Mouse (Mus musculus) bone marrow, adult 2 months (tissue): ENCODE measurements around the gene Mtmr14. TPM values are rescaled to one million over a fixed set of nuclear protein-coding genes. Genes with fewer than 3 reads are reported as not detected.

Source experiments
- H3K27ac ChIP-seq: fragments of 200-500 bp; 2 replicates; pipeline ENCODE4 v1.5.1; 2012; ENCODE audit warnings: low read depth, mild to moderate bottlenecking, control low read depth, inconsistent platforms, low read length; ENCODE audit not compliant: control insufficient read depth, poor library complexity, insufficient read depth
- H3K4me1 ChIP-seq: fragments of 200-500 bp; 2 replicates; pipeline ENCODE4 v1.6.1; 2011; ENCODE audit warnings: low read length; ENCODE audit not compliant: control insufficient read depth, insufficient read depth
- H3K4me3 ChIP-seq: fragments of 200-500 bp; replicated peaks from 2 replicates; pipeline ENCODE3; 2011; ENCODE audit warnings: mild to moderate bottlenecking, low read depth, low read length, control low read depth; ENCODE audit not compliant: control insufficient read depth
- CTCF ChIP-seq: fragments of 200-500 bp; IDR thresholded peaks from 2 replicates; pipeline ENCODE4 v1.5.1; 2011; ENCODE audit warnings: low read length, control low read depth; ENCODE audit not compliant: control insufficient read depth, insufficient read depth
- POLR2A ChIP-seq: fragments of 200-500 bp; IDR thresholded peaks from 2 replicates; pipeline ENCODE4 v1.6.1; 2011; ENCODE audit warnings: low read depth, mild to moderate bottlenecking, control low read depth, low read length, borderline replicate concordance; ENCODE audit not compliant: control insufficient read depth
- WGBS: fragments of 180-500 bp; shearing (Covaris S2); methylation state at CpG from one replicate; pipeline ENCODE4 v1.1.7; 2018; 5-methylcytosine and 5-hydroxymethylcytosine counted together
- polyA plus RNA-seq: library from polyadenylated mRNA; stranded (reverse); fragments of >200 nt; gene quantifications from 2 replicates; pipeline ENCODE4 v1.2.4, GENCODE M21; 2011; ENCODE audit warnings: low replicate concordance; ENCODE audit not compliant: missing spikeins, insufficient read depth, insufficient read length

Gene Mtmr14
- 13.5 and 35.8 TPM in 2 replicates for polyA plus RNA-seq

DNA sequence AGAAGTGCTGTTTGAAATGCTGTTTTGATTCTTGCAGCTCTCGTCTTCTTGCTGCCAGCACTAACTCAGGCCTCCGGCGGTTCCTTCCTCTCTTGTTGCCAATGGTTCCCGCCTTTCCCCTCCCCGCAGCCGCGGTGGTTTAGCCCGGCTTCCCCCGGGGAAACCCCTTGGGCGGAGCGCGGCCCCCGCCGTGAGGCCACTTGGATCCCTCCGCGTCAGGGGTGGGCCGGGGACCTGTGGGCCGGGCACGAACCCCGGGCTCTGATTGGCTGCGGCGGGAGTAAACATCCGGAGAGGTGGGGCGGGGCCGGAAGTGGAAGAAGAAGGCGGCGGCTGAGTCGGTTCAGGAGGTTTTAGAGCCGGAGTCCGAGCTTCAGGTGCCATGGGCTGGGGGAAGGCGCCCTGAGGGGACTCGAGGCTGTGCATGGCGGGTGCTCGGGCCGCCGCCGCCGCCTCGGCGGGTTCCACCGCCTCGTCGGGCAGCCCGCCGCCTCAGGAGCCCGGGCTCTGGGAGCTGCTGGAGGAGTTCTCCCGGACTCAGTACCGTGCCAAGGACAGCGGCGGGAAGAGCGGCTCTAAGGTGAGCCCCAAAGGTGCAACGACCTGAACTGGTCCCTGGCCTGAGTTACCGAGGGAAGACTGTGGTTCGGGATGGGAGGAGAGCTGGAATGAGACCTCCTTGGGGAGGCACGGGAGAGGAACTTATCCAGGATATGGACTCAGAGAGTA is at the start of gene Mtmr14:
Gene Mtmr14 (plus strand): TSS at position 302 of the 729 bp plus-strand sequence.
- under 1% methylated on average over 55 of the region's 55 CpGs for WGBS
- TF ChIP-seq CTCF = no peak
- TF ChIP-seq POLR2A = no peak; the same call in 1 of the 2 replicates
- H3K27ac ChIP-seq = peak within 1 kb of the TSS; percentile 91
- peak within 1 kb of the TSS; percentile 100 for H3K4me3 ChIP-seq
- H3K4me1 ChIP-seq = peaks cover 1% of the 10 kb centered on the region; the same call in 1 of the 2 replicates

DNA sequence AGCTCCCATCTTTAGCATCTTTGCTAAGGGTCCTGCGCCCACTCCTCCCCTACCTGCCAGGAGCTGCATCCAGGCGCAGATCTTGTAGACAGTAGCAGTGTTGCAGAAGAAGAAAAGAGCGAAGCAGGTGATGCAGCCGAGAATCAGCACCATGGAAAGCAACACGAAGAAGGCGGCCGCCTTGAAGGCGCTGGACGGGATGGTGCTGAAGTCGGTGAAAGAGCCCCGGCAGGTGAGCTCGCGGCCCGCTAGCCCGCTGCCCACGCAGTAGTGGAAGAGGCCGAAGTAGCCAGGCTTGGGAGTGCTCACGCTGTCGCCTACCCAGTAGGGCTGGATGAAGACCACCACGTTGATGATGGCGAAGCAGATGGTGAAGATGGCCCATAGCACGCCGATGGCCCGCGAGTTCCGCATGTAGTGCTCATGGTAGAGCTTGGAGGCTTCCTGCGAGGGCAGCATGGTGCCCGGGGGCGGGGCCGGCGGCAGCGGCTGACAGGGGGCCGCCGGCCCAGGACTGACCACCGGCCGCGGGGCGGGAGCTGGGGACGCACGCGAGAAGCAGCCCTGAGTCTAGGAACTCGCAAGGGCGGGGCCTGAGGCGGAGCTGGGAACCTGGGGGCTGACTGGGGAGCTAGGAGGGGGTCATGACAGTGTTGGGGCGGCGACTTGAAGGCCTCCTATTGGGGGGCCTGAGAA is 43.7 kb upstream of the Mtmr14 start:
- H3K27ac ChIP-seq = no peak overlapping the region; the same call in 1 of the 2 replicates
- TF ChIP-seq CTCF = no peak
- no peak for TF ChIP-seq POLR2A
- WGBS = 10% methylated on average over 46 of the region's 46 CpGs
- H3K4me3 ChIP-seq = no peak overlapping the region
- no peaks in the 10 kb centered on the region for H3K4me1 ChIP-seq

DNA sequence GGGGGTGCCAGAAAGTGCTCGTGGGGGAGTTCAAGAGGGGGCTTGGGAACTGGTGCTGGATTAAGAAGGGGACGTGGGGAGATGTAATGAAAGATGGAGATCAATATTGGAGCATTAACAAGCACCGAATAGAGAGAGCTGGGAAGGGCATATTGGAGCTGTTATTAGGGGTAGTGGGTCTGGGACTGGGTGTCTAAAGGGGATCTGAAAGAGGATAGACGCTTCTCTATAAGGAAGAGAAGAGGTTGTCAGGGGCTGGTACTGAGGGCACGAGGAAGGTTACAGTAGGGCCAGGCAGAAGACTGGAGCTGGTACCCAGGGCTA is 43.2 kb upstream of the Mtmr14 start:
- no peak overlapping the region for H3K4me3 ChIP-seq
- no peak overlapping the region for H3K27ac ChIP-seq
- TF ChIP-seq CTCF (no peak), POLR2A (no peak)
- no peaks in the 10 kb centered on the region for H3K4me1 ChIP-seq
- 9% methylated on average over 5 of the region's 5 CpGs for WGBS

DNA sequence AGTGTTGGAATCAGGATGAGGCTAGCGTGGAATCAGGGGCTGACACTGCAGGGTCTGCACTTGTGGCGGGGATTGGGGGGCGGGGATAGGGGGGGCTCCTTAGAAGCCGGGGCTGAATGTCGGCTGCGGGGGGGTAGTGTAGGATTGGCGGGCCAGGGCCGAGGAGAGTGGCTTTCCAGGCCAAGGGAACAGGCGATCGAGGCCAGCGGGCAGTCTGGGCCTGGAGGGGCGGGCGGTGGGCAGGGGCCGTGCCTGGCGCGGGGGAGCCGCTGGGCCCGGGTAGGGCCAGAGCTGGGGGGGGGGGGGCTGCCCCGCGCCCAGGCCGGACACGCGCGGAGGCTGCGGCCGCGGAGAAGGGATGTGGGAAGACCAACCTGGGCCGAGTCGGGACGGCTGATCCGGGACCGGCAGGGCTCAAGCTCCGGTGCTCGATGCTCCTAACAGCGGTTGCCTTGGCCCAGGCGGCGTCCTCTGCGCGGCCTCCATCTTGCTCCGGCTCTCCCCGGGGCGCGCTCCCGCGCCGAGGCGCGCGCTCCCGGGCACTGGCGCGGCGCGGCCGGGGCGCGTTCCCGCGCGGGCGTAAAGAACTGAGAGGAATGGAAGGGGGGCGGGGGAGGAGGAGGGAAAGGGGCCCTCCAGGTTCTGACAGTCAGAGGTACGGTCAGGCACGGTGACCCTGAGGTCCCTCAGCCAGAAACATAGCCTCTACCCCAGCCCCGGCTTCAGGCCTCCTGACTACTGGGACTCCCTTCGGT is 42.6 kb upstream of the Mtmr14 start, which contains the start of gene Lhfpl4:
Gene Lhfpl4 (minus strand): TSS at position 544 of the 755 bp plus-strand sequence.
- TF ChIP-seq POLR2A (no peak), CTCF (no peak)
- no peaks in the 10 kb centered on the region for H3K4me1 ChIP-seq
- H3K4me3 ChIP-seq = no peak within 1 kb of the TSS
- WGBS = 4% methylated on average over 48 of the region's 66 CpGs
- H3K27ac ChIP-seq = no peak within 1 kb of the TSS; the same call in 1 of the 2 replicates

DNA sequence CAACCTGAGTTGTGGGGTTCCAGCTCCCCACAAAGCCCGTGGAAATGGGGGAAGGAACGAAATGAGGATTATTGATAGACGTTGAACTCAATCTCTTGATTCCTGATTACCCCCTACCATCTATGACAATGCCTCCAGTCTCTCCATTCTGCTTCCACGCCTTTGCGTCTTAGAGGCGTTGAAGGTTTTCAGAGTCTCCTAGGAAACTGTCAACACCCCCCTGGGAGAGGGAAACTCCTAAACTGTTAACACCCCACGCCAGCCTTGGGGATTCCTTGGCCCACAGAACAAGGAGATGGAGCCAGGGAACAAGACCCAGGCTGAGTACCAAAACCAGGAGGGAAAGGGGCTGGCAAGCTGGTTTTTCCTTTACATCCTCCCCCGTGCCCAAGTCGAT is 42.0 kb upstream of the Mtmr14 start:
- no peaks in the 10 kb centered on the region for H3K4me1 ChIP-seq
- no peak overlapping the region for H3K27ac ChIP-seq
- no peak overlapping the region for H3K4me3 ChIP-seq
- 23% methylated on average over 9 of the region's 9 CpGs for WGBS
- TF ChIP-seq CTCF = no peak
- TF ChIP-seq POLR2A = no peak

DNA sequence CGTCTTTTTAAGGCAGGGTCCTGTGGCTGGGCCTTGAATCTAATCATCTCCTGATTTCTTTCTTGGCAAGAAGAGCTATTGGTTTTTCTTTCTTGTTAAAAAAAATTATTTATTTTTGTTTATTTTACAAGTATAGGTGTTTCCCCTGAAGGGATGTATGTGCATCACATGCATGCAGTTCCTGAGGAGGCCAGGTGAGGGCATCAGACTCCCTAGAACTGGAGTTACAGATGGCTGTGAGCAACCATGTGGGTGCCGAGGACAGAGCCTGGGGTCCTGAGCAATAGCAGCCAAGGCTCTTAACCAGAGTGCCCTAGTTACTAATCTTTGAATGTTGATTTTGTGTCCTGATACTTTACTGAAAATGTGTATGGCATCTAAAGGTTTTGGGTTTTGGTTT is 21.4 kb upstream of the Mtmr14 start:
- H3K4me1 ChIP-seq = no peaks in the 10 kb centered on the region
- H3K27ac ChIP-seq = no peak overlapping the region
- WGBS = 62% methylated on average over 2 of the region's 2 CpGs
- TF ChIP-seq CTCF (no peak), POLR2A (no peak)
- H3K4me3 ChIP-seq = no peak overlapping the region

DNA sequence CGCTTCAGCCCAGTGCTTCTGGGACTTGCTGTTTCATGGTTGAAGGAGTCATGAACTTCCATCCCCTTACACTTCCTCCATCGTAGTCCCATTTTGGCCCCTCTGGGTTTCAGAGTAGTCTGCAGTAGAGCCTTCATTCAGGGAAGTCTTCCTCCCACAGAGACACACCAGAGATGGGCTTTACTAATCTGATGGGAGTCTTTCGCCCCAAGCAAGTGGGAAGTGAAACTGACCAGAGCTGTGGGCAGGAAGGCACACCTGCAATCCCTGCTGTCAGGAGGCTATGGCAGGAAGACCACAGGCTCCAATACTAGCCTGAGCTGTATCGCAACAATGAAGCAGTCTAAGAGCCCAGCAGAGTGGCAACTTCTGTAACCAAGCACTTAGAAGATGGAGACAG is 11.8 kb upstream of the Mtmr14 start:
- Histone ChIP-seq H3K4me3 (no peak overlapping the region), H3K4me1 (peaks cover 1% of the 10 kb centered on the region; the same call in 1 of the 2 replicates), H3K27ac (no peak overlapping the region)
- WGBS = 16% methylated on average over 4 of the region's 4 CpGs
- no peak for TF ChIP-seq CTCF
- no peak for TF ChIP-seq POLR2A

DNA sequence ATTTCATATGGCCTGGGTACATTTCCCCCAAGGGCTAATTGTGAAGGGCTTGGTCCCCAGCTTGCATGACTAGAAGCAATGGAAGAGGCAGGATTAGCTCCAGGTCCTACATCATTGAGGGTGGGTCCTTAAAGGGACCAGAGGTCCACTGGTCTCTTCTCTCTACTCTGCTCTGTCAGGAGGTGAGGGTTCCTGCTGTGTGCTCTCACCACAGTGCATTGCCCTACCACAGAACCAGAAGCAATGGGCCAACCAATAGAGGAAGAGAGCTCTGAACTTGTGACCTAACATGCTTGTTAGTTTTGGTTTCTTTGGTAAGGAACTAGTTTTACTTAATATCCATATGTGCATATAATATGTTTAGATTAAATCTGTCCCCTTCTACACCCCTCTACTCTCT is 10.9 kb upstream of the Mtmr14 start:
- Histone ChIP-seq H3K4me3 (no peak overlapping the region), H3K27ac (no peak overlapping the region), H3K4me1 (peaks cover 1% of the 10 kb centered on the region; the same call in 1 of the 2 replicates)
- TF ChIP-seq CTCF (no peak), POLR2A (no peak)
